Comparison of ENCODE assay signal across 28 mouse cellular contexts in genomic region chr2:140448636-140449035, GRCm38 (mm10). TPM values are rescaled to one million over a fixed set of nuclear protein-coding genes. Genes with fewer than 3 reads are reported as not detected.
DNase-seq lines count a peak whose midpoint lies in the region.
"Had no signal": no experiment of that assay in that cellular context is flagged by ENCODE, and none has a peak within 500 bp of the region (broad histone marks: within the 10 kb centered on the region; RNA-seq: fewer than 3 reads in every experiment).

No protein-coding gene starts in this region.

- peak; percentile 67 for DNase-seq in adrenal gland, adult 2 months
- peak; percentile 32 for DNase-seq in adrenal gland, adult 8-10 months
- peak; percentile 7 for DNase-seq in adrenal gland, postnatal 14 days
- DNase-seq in adrenal gland, postnatal 36 days: peak; percentile 21 to 41
- DNase-seq in lung, postnatal 25 days (ENCODE audit: low spot score): no peak
- no peak for DNase-seq in ovary, adult 18-20 months (ENCODE audit: low spot score)
- DNase-seq in frontal cortex, adult 2 months (ENCODE audit: extremely low spot score in 1 of 2, low spot score in 1 of 2): no peak
- DNase-seq: cerebellum, adult 11 months; cerebellum, adult 18-20 months; cerebellum, adult 8-10 months; cerebellum, adult 9-11 months; cerebellum, postnatal 14 days; cerebellum, postnatal 36 days; embryo, embryonic 11 days had no signal

RNA-seq across cellular contexts. Expression of gene Macrod2, which starts 53.5 kb away (rescaled TPM):
- total RNA-seq in adrenal gland, adult 2 months (2021): 1 to 10 TPM; 8.1 to 8.3 TPM
- polyA plus RNA-seq in adrenal gland, adult 2 months (2012; rRNA removed): 5.8 and 8.4 TPM in 2 replicates
- total RNA-seq in adrenal gland, adult 8-10 months (2022): 10 to 100 TPM in 1 of 4 experiments, 1 to 10 TPM in 3; 5.2 to 11.9 (median 7.8) TPM
- 7.5 and 7.8 TPM in 2 replicates for total RNA-seq in adrenal gland, postnatal 14 days (2021)
- 1 to 10 TPM; 5.3 to 8.6 TPM for total RNA-seq in adrenal gland, postnatal 36 days (2021)
- 24.2 and 25.6 TPM in 2 replicates for polyA plus RNA-seq in frontal cortex, adult 2 months (2012; rRNA removed)
- total RNA-seq: MEL had no signal

RNA-seq across cellular contexts. Expression of gene Sel1l2, which starts 59.1 kb away (rescaled TPM):
- total RNA-seq in adrenal gland, adult 2 months (2021): not detected
- polyA plus RNA-seq in adrenal gland, adult 2 months (2012; rRNA removed): not detected in 2 replicates
- not detected for total RNA-seq in adrenal gland, adult 8-10 months (2022)
- total RNA-seq in adrenal gland, postnatal 14 days (2021): not detected in 2 replicates
- not detected for total RNA-seq in adrenal gland, postnatal 36 days (2021)
- polyA plus RNA-seq in frontal cortex, adult 2 months (2012; rRNA removed): not detected in 2 replicates
- total RNA-seq: adrenal gland, adult 18-20 months; common myeloid progenitor, adult 5-6 weeks; ES-E14; MEL had no signal
- polyA plus RNA-seq: brain, embryonic 14.5 days; C2C12; embryonic facial prominence, embryonic 11.5 days; embryonic facial prominence, embryonic 13.5 days; embryonic facial prominence, embryonic 15.5 days; erythroblast, embryonic 14.5 days; forebrain, embryonic 10.5 days; forebrain, embryonic 12.5 days; forebrain, embryonic 14.5 days; forebrain, embryonic 16.5 days had no signal

Comparison
In these comparisons a context has a peak if more than half of its experiments do, and no peak if none do; other contexts are left out.
1. DNase-seq: peak in adrenal gland, adult 2 months (single experiment), adrenal gland, adult 8-10 months (single experiment), adrenal gland, postnatal 14 days (single experiment) and adrenal gland, postnatal 36 days (2 of 2); none in lung, postnatal 25 days (single experiment), ovary, adult 18-20 months (single experiment) and frontal cortex, adult 2 months (0 of 2).